Mouse (Mus musculus): ENCODE results near the gene Tmem217.

DNA sequence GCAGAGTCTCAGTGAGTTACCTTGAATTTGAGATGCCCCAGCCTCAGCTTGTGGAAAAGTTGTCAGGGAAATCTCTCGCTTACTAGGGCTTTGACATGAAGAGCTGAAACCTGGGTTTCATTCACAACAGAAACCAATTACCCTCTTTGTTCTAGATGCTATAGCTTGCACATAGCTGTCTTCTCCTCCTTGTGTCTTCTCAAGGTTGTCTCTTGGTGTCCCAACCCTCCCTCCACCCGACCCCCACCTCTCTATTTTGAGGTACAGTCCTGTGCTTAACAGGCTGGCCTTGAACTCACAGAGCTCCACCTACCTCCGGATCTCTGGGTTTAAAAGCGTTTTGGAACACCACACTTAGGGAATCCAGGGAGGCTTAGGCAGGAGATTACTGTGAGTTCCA lies 75.7 kb downstream of the Tmem217 start:
- TF ChIP-seq GATA1 (IDR thresholded peaks at IDR 0.05; ENCODE audit: low read length) = no peak
- TF ChIP-seq TAL1 (IDR thresholded peaks at IDR 0.05; ENCODE audit: low read length) = no peak
